Mouse (Mus musculus) cerebellum, adult 2 months (tissue): ENCODE measurements around the gene Gm6588.

Experiments
- CTCF ChIP-seq: fragments of 200-500 bp; IDR thresholded peaks from 2 replicates; pipeline ENCODE4 v1.5.1; 2011; ENCODE audit warnings: low read depth, mild to moderate bottlenecking, control low read depth, low read length, moderate library complexity, borderline replicate concordance; ENCODE audit not compliant: insufficient read depth
- POLR2A ChIP-seq: fragments of 200-500 bp; IDR thresholded peaks from 2 replicates; pipeline ENCODE4 v1.6.1; 2011; ENCODE audit warnings: low read length, control low read depth, borderline replicate concordance; ENCODE audit not compliant: insufficient read depth

- TF ChIP-seq POLR2A (no peak), CTCF (no peak)
Measured at GRCm38 (mm10) chr5:112402437-112402836, 46.8 kb upstream of the Gm6588 start.
